Mouse (Mus musculus) CH12.LX (cell line): ENCODE measurements around the gene Nadk2. TPM values are rescaled to one million over a fixed set of nuclear protein-coding genes. Genes with fewer than 3 reads are reported as not detected.

Source experiments
- DNase-seq: peaks from one replicate; pipeline ENCODE4 v3.0.0-alpha.2; 2013; ENCODE audit errors: extremely low read depth
- H3K27ac ChIP-seq: 2 replicates; pipeline ENCODE4 v1.5.1; 2012; ENCODE audit warnings: low read depth, mild to moderate bottlenecking, control low read depth, moderate library complexity; ENCODE audit not compliant: insufficient read depth
- H3K27me3 ChIP-seq: replicated peaks from 2 replicates; pipeline ENCODE3; 2012; ENCODE audit warnings: inconsistent platforms
- H3K36me3 ChIP-seq, 2 experiments: replicated peaks in 1 of 2; 2 replicates each; pipeline versions ENCODE3 to v1.6.1; 2012; ENCODE audit warnings: inconsistent platforms in 1 of 2, low read length in 1 of 2, mild to moderate bottlenecking in 1 of 2, mixed read lengths in 1 of 2, moderate library complexity in 1 of 2; ENCODE audit not compliant: control insufficient read depth in 1 of 2, insufficient read depth in 1 of 2
- H3K4me1 ChIP-seq, 2 experiments: 2 replicates each; pipeline ENCODE4 v1.6.1; 2012; ENCODE audit warnings: inconsistent platforms in 1 of 2, moderate library complexity in 1 of 2; ENCODE audit not compliant: insufficient read depth in 2 of 2, control insufficient read depth in 1 of 2
- H3K4me2 ChIP-seq: 2 replicates; pipeline ENCODE4 v1.6.1; 2012; ENCODE audit warnings: low read depth, mild to moderate bottlenecking, control low read depth; ENCODE audit not compliant: poor library complexity, insufficient read depth, severe bottlenecking
- H3K4me3 ChIP-seq, 3 experiments: fragments of 150-350 bp in 1 of 3; sonication (generic) in 1 of 3; replicated peaks in 1 of 3; 2 replicates each; pipeline versions ENCODE3 to v1.5.1; 2011 to 2012; ENCODE audit warnings: low read depth in 2 of 3, low read length in 2 of 3, mild to moderate bottlenecking in 2 of 3, moderate library complexity in 2 of 3, control low read depth in 1 of 3, improper control_type of control experiment in 1 of 3, inconsistent platforms in 1 of 3, mixed read lengths in 1 of 3; ENCODE audit not compliant: poor library complexity in 1 of 3
- H3K79me2 ChIP-seq: replicated peaks from 2 replicates; pipeline ENCODE4 v1.6.1; 2012; ENCODE audit warnings: mild to moderate bottlenecking, moderate library complexity; ENCODE audit not compliant: control insufficient read depth, poor library complexity, insufficient read depth, severe bottlenecking; ENCODE audit errors: extremely low read depth
- H3K9ac ChIP-seq: 2 replicates; pipeline ENCODE4 v1.6.1; 2012; ENCODE audit warnings: low read depth, mild to moderate bottlenecking, control low read depth, moderate library complexity; ENCODE audit not compliant: insufficient read depth
- H3K9me3 ChIP-seq: replicated peaks from 2 replicates; pipeline ENCODE3; 2012; ENCODE audit warnings: low read length, inconsistent platforms, mixed read lengths
- CHD1 ChIP-seq: IDR thresholded peaks from 2 replicates; pipeline ENCODE4 v1.6.1; 2012; ENCODE audit warnings: low read depth, low read length, improper control_type of control experiment, inconsistent platforms
- CHD2 ChIP-seq: IDR thresholded peaks from 2 replicates; pipeline ENCODE4 v1.6.1; 2011; ENCODE audit warnings: low read length, improper control_type of control experiment
- CTCF ChIP-seq, 2 experiments: IDR thresholded peaks in 1 of 2; conservative IDR thresholded peaks in 1 of 2; 2 replicates each; pipeline ENCODE4 v1.5.1; 2011 to 2012; ENCODE audit warnings: low read depth in 2 of 2, low read length in 2 of 2, improper control_type of control experiment in 1 of 2, inconsistent platforms in 1 of 2, mild to moderate bottlenecking in 1 of 2, moderate library complexity in 1 of 2
- E2F4 ChIP-seq: IDR thresholded peaks from 2 replicates; pipeline ENCODE4 v1.6.1; 2011; ENCODE audit warnings: low read depth, low read length, improper control_type of control experiment; ENCODE audit not compliant: insufficient replicate concordance
- EP300 ChIP-seq: IDR thresholded peaks from 2 replicates; pipeline ENCODE4 v1.6.1; 2011; ENCODE audit warnings: low read length, improper control_type of control experiment
- ETS1 ChIP-seq: conservative IDR thresholded peaks from 2 replicates; pipeline ENCODE4 v1.6.1; 2012; ENCODE audit warnings: low read depth, mild to moderate bottlenecking, inconsistent platforms, low read length, improper control_type of control experiment, moderate library complexity
- JUN ChIP-seq: IDR thresholded peaks from 2 replicates; pipeline ENCODE4 v1.6.1; 2011; ENCODE audit warnings: low read depth, mild to moderate bottlenecking, low read length, improper control_type of control experiment, moderate library complexity; ENCODE audit not compliant: insufficient read depth
- JUND ChIP-seq: conservative IDR thresholded peaks from 2 replicates; pipeline ENCODE4 v1.6.1; 2011; ENCODE audit warnings: low read depth, low read length, improper control_type of control experiment
- KAT2A ChIP-seq: IDR thresholded peaks from 2 replicates; pipeline ENCODE4 v1.6.1; 2012; ENCODE audit warnings: low read length, improper control_type of control experiment, inconsistent platforms; ENCODE audit not compliant: insufficient replicate concordance
- MAFK ChIP-seq: IDR thresholded peaks from 2 replicates; pipeline ENCODE4 v1.6.1; 2011; ENCODE audit warnings: low read length, improper control_type of control experiment; ENCODE audit not compliant: insufficient replicate concordance
- MAX ChIP-seq: IDR thresholded peaks from 2 replicates; pipeline ENCODE4 v1.6.1; 2011; ENCODE audit warnings: low read length, improper control_type of control experiment
- MEF2A ChIP-seq: IDR thresholded peaks from 2 replicates; pipeline ENCODE4 v1.6.1; 2014; ENCODE audit warnings: low read depth, mild to moderate bottlenecking, inconsistent platforms, low read length, improper control_type of control experiment, borderline replicate concordance
- MXI1 ChIP-seq: IDR thresholded peaks from 2 replicates; pipeline ENCODE4 v1.6.1; 2011; ENCODE audit warnings: mild to moderate bottlenecking, low read depth, low read length, improper control_type of control experiment
- MYC ChIP-seq: IDR thresholded peaks from 2 replicates; pipeline ENCODE4 v1.6.1; 2011; ENCODE audit warnings: low read depth, mild to moderate bottlenecking, improper control_type of control experiment, low read length
- NELFE ChIP-seq: IDR thresholded peaks from 2 replicates; pipeline ENCODE4 v1.6.1; 2011; ENCODE audit warnings: low read depth, low read length, improper control_type of control experiment
- NRF1 ChIP-seq: IDR thresholded peaks from 2 replicates; pipeline ENCODE4 v1.6.1; 2014; ENCODE audit warnings: low read depth, mild to moderate bottlenecking, inconsistent platforms, low read length, improper control_type of control experiment, moderate library complexity
- PAX5 ChIP-seq: IDR thresholded peaks from 2 replicates; pipeline ENCODE4 v1.6.1; 2012; ENCODE audit warnings: low read length, inconsistent platforms, mixed read lengths
- SMC3 ChIP-seq: IDR thresholded peaks from 2 replicates; pipeline ENCODE4 v1.6.1; 2011; ENCODE audit warnings: low read depth, low read length, improper control_type of control experiment
- TBP ChIP-seq: conservative IDR thresholded peaks from 2 replicates; pipeline ENCODE4 v1.6.1; 2011; ENCODE audit warnings: low read depth, low read length, improper control_type of control experiment
- TCF12 ChIP-seq: IDR thresholded peaks from 2 replicates; pipeline ENCODE4 v1.6.1; 2014; ENCODE audit warnings: low read depth, mild to moderate bottlenecking, inconsistent platforms, low read length, improper control_type of control experiment
- USF2 ChIP-seq: conservative IDR thresholded peaks from 2 replicates; pipeline ENCODE4 v1.6.1; 2011; ENCODE audit warnings: low read depth, low read length, improper control_type of control experiment
- ZKSCAN1 ChIP-seq: IDR thresholded peaks from 2 replicates; pipeline ENCODE4 v1.6.1; 2012; ENCODE audit warnings: low read depth, inconsistent platforms, low read length, improper control_type of control experiment, borderline replicate concordance
- ZMIZ1 ChIP-seq: IDR thresholded peaks from 2 replicates; pipeline ENCODE4 v1.6.1; 2012; ENCODE audit warnings: low read depth, mild to moderate bottlenecking, inconsistent platforms, low read length, improper control_type of control experiment
- ZNF384 ChIP-seq: IDR thresholded peaks from 2 replicates; pipeline ENCODE4 v1.6.1; 2012; ENCODE audit warnings: low read depth, low read length, improper control_type of control experiment, inconsistent platforms
- dilution Hi-C: fragments of 300-500 bp; cut with MboI; formaldehyde crosslinking; loops from 2 replicates; pipeline ENCODE4 v1.14.3; 2020; ENCODE audit warnings: low sequenced_read_pairs; ENCODE audit not compliant: extremely low pct_unique_long_range_greater_than_20kb, extremely low pct_ligation_motif_present
- in situ Hi-C: fragments of 300-500 bp; cut with MboI; formaldehyde crosslinking; loops from 3 replicates; pipeline ENCODE4 v1.14.3; 2019; ENCODE audit warnings: low sequenced_read_pairs, low pct_ligation_motif_present, low pct_unique_long_range_greater_than_20kb, mixed read lengths
- polyA plus RNA-seq: library from polyadenylated mRNA; unstranded; fragments of >175 nt; gene quantifications from 2 replicates; pipeline ENCODE4 v1.2.1, GENCODE M21; 2012; ENCODE audit warnings: low read depth; ENCODE audit not compliant: insufficient read length
- total RNA-seq, 2 experiments: library from RNA; depleted of rRNA; stranded (reverse); fragments of 300-350 nt in 1 of 2; fragments of >200 nt in 1 of 2; gene quantifications; 2 replicates each; pipeline ENCODE4 v1.2.3; 2012 to 2014

Nadk2 gene
- total and polyA plus RNA-seq, 3 experiments, result 22.6 to 35.1 (median 30.1) TPM

DNA sequence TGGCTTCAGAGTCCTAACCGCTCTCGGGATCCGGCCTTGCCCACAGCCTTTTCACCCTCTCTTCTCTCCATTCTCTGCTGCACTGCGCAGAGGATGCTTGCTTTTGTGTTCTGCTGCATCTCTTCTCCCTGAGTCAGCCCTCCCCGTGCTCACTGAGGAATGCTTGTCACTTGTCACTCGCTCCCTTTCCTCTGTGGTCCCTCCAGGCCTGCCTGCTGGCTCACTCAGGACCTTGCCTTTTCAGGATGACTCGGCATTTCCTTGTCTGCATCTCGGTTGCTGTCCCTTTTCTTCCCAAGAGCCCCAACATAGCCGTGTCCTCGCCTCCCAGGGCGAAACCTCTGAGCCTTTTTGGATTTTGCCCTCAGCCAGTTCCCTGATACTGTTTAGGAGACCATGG lies 15.8 kb downstream of the Nadk2 start:
- H3K27me3 ChIP-seq, result no peaks in the 10 kb centered on the region
- peaks cover 0 to 5% of the 10 kb centered on the region in 2 experiments; a peak in 2 of 4 replicates for H3K4me1 ChIP-seq
- no peak overlapping the region for H3K9ac ChIP-seq
- DNase-seq, result no peak
- no peak for TF ChIP-seq E2F4
- TF ChIP-seq MAX, result no peak
- TF ChIP-seq KAT2A, result no peak
- TF ChIP-seq EP300, result no peak
- no peak for TF ChIP-seq ETS1
- no peak for TF ChIP-seq CHD1
- no peak for TF ChIP-seq TBP
- no peak for TF ChIP-seq ZKSCAN1
- no peak for TF ChIP-seq MYC
- TF ChIP-seq CTCF (conservative IDR thresholded peaks at IDR 0.05 in 1 of 2, IDR thresholded peaks at IDR 0.05 in 1 of 2; ENCODE audit: low read depth in 2 of 2, low read length in 2 of 2), result no peak
- TF ChIP-seq USF2, result no peak
- no peak for TF ChIP-seq MEF2A
- TF ChIP-seq NRF1, result no peak
- no peak for TF ChIP-seq JUN
- TF ChIP-seq PAX5, result no peak
- TF ChIP-seq ZMIZ1, result no peak
- no peaks in the 10 kb centered on the region for H3K79me2 ChIP-seq
- H3K9me3 ChIP-seq, result no peaks in the 10 kb centered on the region
- H3K27ac ChIP-seq, result no peak overlapping the region
- peaks cover 0 to 49% of the 10 kb centered on the region in 2 experiments for H3K36me3 ChIP-seq
- dilution Hi-C loops (no loop called here), in situ Hi-C loops (no loop called here)
- H3K4me3 ChIP-seq, result no peak overlapping the region
- no peak overlapping the region for H3K4me2 ChIP-seq

DNA sequence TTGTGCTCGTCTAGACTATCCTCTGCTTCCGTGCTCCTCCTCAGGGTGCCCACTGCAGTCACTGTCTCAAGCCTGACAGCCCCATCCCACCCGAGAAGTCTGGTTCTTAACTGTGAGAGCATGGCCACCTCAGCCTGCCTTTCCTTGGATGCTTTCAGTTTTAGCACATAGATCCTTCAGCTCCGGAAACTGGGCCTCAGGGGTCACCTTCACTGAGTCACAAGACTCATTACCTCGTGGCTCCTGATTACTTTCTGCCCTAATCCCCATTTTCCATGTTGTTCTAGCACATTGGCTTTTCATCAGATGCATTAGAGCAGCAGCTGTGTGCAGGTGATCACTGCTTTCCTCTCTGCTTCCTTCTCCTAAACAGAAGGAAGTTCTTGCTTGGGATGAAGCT lies 16.4 kb downstream of the Nadk2 start:
- peaks cover 0 to 50% of the 10 kb centered on the region in 2 experiments for H3K36me3 ChIP-seq
- DNase-seq, result no peak
- H3K79me2 ChIP-seq, result no peaks in the 10 kb centered on the region
- TF ChIP-seq TCF12 (no peak), NRF1 (no peak), ZNF384 (no peak), MXI1 (no peak), JUND (no peak), TBP (no peak), CHD2 (no peak), MAFK (no peak), SMC3 (no peak), PAX5 (no peak), NELFE (no peak)
- peaks cover 0 to 5% of the 10 kb centered on the region in 2 experiments; a peak in 2 of 4 replicates for H3K4me1 ChIP-seq
- H3K9me3 ChIP-seq, result no peaks in the 10 kb centered on the region
- in situ Hi-C loops (no loop called here), dilution Hi-C loops (no loop called here)
- no peak overlapping the region for H3K4me3 ChIP-seq
- H3K9ac ChIP-seq, result no peak overlapping the region
- H3K27ac ChIP-seq, result no peak overlapping the region
- H3K27me3 ChIP-seq, result no peaks in the 10 kb centered on the region
- no peak overlapping the region for H3K4me2 ChIP-seq
